Mouse (Mus musculus): ENCODE measurements around the gene Zfp810. TPM values are rescaled to one million over a fixed set of nuclear protein-coding genes. Genes with fewer than 3 reads are reported as not detected.

The Zfp810 gene
- polyA plus RNA-seq (2012; rRNA removed; ENCODE audit: low replicate concordance) = 1.0 and 1.6 TPM in 2 replicates

GRCm38 (mm10) chr9:22307156-22307919 lies at the start of gene Zfp810:
Gene Zfp810, minus strand, starts transcription at chr9:22307648.

GRCm38 (mm10) chr9:22259184-22260091 lies 48.0 kb downstream of the Zfp810 start, which contains the start of gene Zfp599:
Gene Zfp599, minus strand, starts transcription at chr9:22259895.

Other genes with a start within 250 kb of the Zfp810 start
- gene Gm49318, start 236.4 kb downstream of the Zfp810 start, polyA plus RNA-seq (2012; rRNA removed; ENCODE audit: low replicate concordance) = not detected in 2 replicates
- gene Zfp653, start 236.3 kb downstream of the Zfp810 start, polyA plus RNA-seq (2012; rRNA removed; ENCODE audit: low replicate concordance) = 8.8 and 9.9 TPM in 2 replicates
- gene Ecsit, start 222.2 kb downstream of the Zfp810 start, polyA plus RNA-seq (2012; rRNA removed; ENCODE audit: low replicate concordance) = 48.2 and 51.0 TPM in 2 replicates
- gene Cnn1, start 208.4 kb downstream of the Zfp810 start, polyA plus RNA-seq (2012; rRNA removed; ENCODE audit: low replicate concordance) = 144 and 245 TPM in 2 replicates
- 118 and 169 TPM in 2 replicates for gene Elof1, start 190.5 kb downstream of the Zfp810 start, polyA plus RNA-seq (2012; rRNA removed; ENCODE audit: low replicate concordance)
- gene Acp5, start 171.9 kb downstream of the Zfp810 start, polyA plus RNA-seq (2012; rRNA removed; ENCODE audit: low replicate concordance) = 197 and 274 TPM in 2 replicates
- 40.5 and 49.4 TPM in 2 replicates for gene Pigyl, start 150.8 kb downstream of the Zfp810 start, polyA plus RNA-seq (2012; rRNA removed; ENCODE audit: low replicate concordance)
- not detected in 2 replicates for gene Zfp872, start 119.6 kb downstream of the Zfp810 start, polyA plus RNA-seq (2012; rRNA removed; ENCODE audit: low replicate concordance)
- gene Zfp809, start 81.9 kb downstream of the Zfp810 start, polyA plus RNA-seq (2012; rRNA removed; ENCODE audit: low replicate concordance) = 3.2 and 8.3 TPM in 2 replicates
- gene Zfp599, start 47.8 kb downstream of the Zfp810 start, polyA plus RNA-seq (2012; rRNA removed; ENCODE audit: low replicate concordance) = 0.05 TPM in 1 of 2 replicates, not detected in the other
- gene Anln, start 81.5 kb upstream of the Zfp810 start, polyA plus RNA-seq (2012; rRNA removed; ENCODE audit: low replicate concordance) = 0.43 and 1.8 TPM in 2 replicates
- gene 9530077C05Rik, start 103.9 kb upstream of the Zfp810 start, polyA plus RNA-seq (2012; rRNA removed; ENCODE audit: low replicate concordance) = 0.18 and 0.31 TPM in 2 replicates
- not detected in 2 replicates for gene Gm17545, start 146.6 kb upstream of the Zfp810 start, polyA plus RNA-seq (2012; rRNA removed; ENCODE audit: low replicate concordance)
- gene Rp9, start 162.1 kb upstream of the Zfp810 start, polyA plus RNA-seq (2012; rRNA removed; ENCODE audit: low replicate concordance) = 81.6 and 181 TPM in 2 replicates
- gene Bbs9, start 168.1 kb upstream of the Zfp810 start, polyA plus RNA-seq (2012; rRNA removed; ENCODE audit: low replicate concordance) = 2.8 and 3.5 TPM in 2 replicates